Mouse (Mus musculus) megakaryocyte, embryonic 14.5 days (primary cell): Measurements from ENCODE around the gene Stard13. TPM values are rescaled to one million over a fixed set of nuclear protein-coding genes. Genes with fewer than 3 reads are reported as not detected.

Experiments
- H3K27me3 ChIP-seq: replicated peaks from 2 replicates; pipeline ENCODE3; 2012; ENCODE audit warnings: inconsistent platforms
- H3K36me3 ChIP-seq: replicated peaks from 2 replicates; pipeline ENCODE3; 2012; ENCODE audit warnings: low read length, inconsistent platforms, mixed read lengths
- H3K4me1 ChIP-seq: 2 replicates; pipeline ENCODE4 v1.6.1; 2012; ENCODE audit warnings: inconsistent platforms
- H3K4me3 ChIP-seq: replicated peaks from 2 replicates; pipeline ENCODE3; 2012; ENCODE audit warnings: moderate library complexity, mild to moderate bottlenecking, inconsistent platforms
- H3K9me3 ChIP-seq: 2 replicates; pipeline ENCODE4 v1.6.1; 2012; ENCODE audit warnings: inconsistent platforms
- FLI1 ChIP-seq: IDR thresholded peaks from 2 replicates; pipeline ENCODE4 v1.6.1; 2012; ENCODE audit warnings: low read length, inconsistent platforms, mixed read lengths
- GATA1 ChIP-seq: IDR thresholded peaks from 3 replicates; pipeline ENCODE4 v1.6.1; 2012; ENCODE audit warnings: mixed read lengths, low read length, inconsistent platforms, borderline replicate concordance
- polyA plus RNA-seq: library from polyadenylated mRNA; stranded (reverse); fragments of >175 nt; gene quantifications from 2 replicates; pipeline ENCODE4 v1.2.3, GENCODE M21; 2012; ENCODE audit warnings: low replicate concordance; ENCODE audit not compliant: insufficient read depth

The Stard13 gene
- polyA plus RNA-seq, 1 experiment: 0.04 TPM

GRCm38 (mm10) chr5:151231411-151231810 is 2.2 kb downstream of the Stard13 start:
- H3K4me3 ChIP-seq: no peak overlapping the region
- H3K36me3 ChIP-seq: no peaks in the 10 kb centered on the region
- H3K27me3 ChIP-seq: peaks cover 21% of the 10 kb centered on the region
- H3K4me1 ChIP-seq: peaks cover 8% of the 10 kb centered on the region; the same call in 1 of the 2 replicates
- peaks cover 12% of the 10 kb centered on the region for H3K9me3 ChIP-seq
- TF ChIP-seq GATA1: no peak
- no peak for TF ChIP-seq FLI1

GRCm38 (mm10) chr5:151230427-151230826 is 3.2 kb downstream of the Stard13 start:
- Histone ChIP-seq H3K4me3 (no peak overlapping the region), H3K27me3 (peaks cover 18% of the 10 kb centered on the region), H3K9me3 (peaks cover 12% of the 10 kb centered on the region), H3K36me3 (no peaks in the 10 kb centered on the region), H3K4me1 (peaks cover 8% of the 10 kb centered on the region; the same call in 1 of the 2 replicates)
- no peak for TF ChIP-seq FLI1

GRCm38 (mm10) chr5:151228367-151229005 is 5.2 kb downstream of the Stard13 start:
- Histone ChIP-seq H3K27me3 (peaks cover 9% of the 10 kb centered on the region), H3K9me3 (peaks cover 11% of the 10 kb centered on the region), H3K36me3 (no peaks in the 10 kb centered on the region), H3K4me3 (no peak overlapping the region), H3K4me1 (peaks cover 4% of the 10 kb centered on the region; the same call in 1 of the 2 replicates)
- no peak for TF ChIP-seq FLI1
- TF ChIP-seq GATA1: no peak

DNA sequence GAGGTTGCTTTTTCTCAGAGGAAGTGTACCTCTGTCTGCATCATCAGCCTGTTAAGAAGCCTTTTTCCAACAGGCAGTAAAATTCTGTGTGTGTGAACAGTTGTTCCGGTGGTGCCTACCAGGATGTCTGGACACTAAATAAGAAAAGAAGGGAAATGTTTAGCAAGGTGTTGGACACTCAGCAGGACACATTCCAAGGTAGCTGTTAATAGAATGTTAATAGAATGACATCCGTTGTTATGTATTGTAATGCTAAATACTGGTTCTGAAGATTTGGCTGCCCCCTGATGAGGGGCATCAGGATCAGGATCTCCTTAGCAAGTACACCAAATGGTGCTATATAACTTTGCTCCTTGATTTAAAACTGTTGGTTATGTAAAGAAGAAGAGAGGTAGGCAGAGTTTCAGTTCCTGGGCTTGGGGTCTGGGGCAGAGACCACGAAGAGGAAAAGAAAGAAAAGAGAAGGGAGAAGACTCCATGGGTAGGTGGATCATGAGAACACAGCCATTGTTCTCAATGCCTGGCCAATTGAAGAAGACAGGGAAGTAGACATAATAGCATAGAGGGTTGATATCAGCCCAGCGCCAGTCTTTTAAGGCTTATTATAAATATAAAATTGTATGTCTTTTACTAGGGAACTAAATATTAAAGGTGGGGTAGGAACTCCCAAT is 9.8 kb downstream of the Stard13 start:
- H3K4me3 ChIP-seq: no peak overlapping the region
- H3K27me3 ChIP-seq: no peaks in the 10 kb centered on the region
- TF ChIP-seq GATA1 (no peak), FLI1 (no peak)
- H3K4me1 ChIP-seq: no peaks in the 10 kb centered on the region
- H3K36me3 ChIP-seq: no peaks in the 10 kb centered on the region
- peaks cover 8% of the 10 kb centered on the region for H3K9me3 ChIP-seq

DNA sequence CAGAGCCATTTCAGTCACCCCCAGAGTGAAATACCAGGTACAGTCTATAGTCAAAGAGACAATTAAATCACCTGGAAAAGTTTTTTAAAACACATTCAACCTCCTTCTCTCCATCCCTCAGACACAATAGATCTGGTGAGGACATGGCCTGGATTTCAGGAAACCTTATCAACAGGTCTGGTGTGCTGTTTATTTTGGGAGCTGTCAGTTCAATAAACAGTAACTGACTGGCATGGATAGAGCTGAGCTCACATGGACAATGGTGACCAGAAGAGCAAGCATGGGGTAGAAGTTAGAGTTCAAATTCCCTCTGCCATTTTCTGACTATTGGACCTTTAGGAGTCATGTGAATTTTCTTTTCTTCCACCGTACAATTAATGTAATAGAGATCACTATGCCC is 10.8 kb downstream of the Stard13 start:
- Histone ChIP-seq H3K9me3 (peaks cover 3% of the 10 kb centered on the region; the same call in 1 of the 2 replicates), H3K27me3 (no peaks in the 10 kb centered on the region), H3K36me3 (no peaks in the 10 kb centered on the region), H3K4me3 (no peak overlapping the region), H3K4me1 (no peaks in the 10 kb centered on the region)
- TF ChIP-seq FLI1: no peak
- no peak for TF ChIP-seq GATA1

GRCm38 (mm10) chr5:151218689-151219115 is 14.9 kb downstream of the Stard13 start:
- Histone ChIP-seq H3K4me1 (no peaks in the 10 kb centered on the region), H3K9me3 (peaks cover 3% of the 10 kb centered on the region; the same call in 1 of the 2 replicates), H3K27me3 (no peaks in the 10 kb centered on the region), H3K36me3 (no peaks in the 10 kb centered on the region), H3K4me3 (no peak overlapping the region)
- TF ChIP-seq GATA1 (no peak), FLI1 (no peak)

GRCm38 (mm10) chr5:151213097-151213496 is 20.5 kb downstream of the Stard13 start:
- no peaks in the 10 kb centered on the region for H3K4me1 ChIP-seq
- no peaks in the 10 kb centered on the region for H3K27me3 ChIP-seq
- no peak overlapping the region for H3K4me3 ChIP-seq
- H3K36me3 ChIP-seq: no peaks in the 10 kb centered on the region
- no peaks in the 10 kb centered on the region for H3K9me3 ChIP-seq
- TF ChIP-seq GATA1: no peak
- TF ChIP-seq FLI1: no peak

GRCm38 (mm10) chr5:151210869-151211268 is 22.8 kb downstream of the Stard13 start:
- no peaks in the 10 kb centered on the region for H3K36me3 ChIP-seq
- no peaks in the 10 kb centered on the region for H3K4me1 ChIP-seq
- H3K4me3 ChIP-seq: no peak overlapping the region
- TF ChIP-seq GATA1 (no peak), FLI1 (no peak)
- no peaks in the 10 kb centered on the region for H3K27me3 ChIP-seq
- H3K9me3 ChIP-seq: 0 out of 2 replicates have a peak, but pooled peaks cover 4% of the 10 kb centered on the region

DNA sequence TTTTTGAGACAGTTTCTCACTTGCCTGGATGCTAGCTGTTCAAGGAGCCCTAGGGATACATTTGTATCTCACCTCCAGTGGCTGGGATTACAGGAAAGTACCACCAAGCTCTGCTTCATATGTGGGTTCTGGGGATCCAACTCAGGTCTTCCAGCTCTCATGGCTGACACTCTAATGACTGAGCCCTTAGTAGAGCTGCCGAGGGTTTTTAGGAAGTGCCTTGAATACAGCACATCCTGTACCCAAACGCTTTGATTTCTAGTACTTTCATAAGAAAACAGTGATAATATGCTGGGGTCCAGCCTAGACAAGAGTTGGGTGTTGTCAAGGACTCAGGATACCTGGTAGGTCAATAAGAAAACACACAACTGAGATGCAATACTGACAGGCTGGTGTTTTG is 23.6 kb downstream of the Stard13 start:
- Histone ChIP-seq H3K4me1 (no peaks in the 10 kb centered on the region), H3K9me3 (0 out of 2 replicates have a peak, but pooled peaks cover 4% of the 10 kb centered on the region), H3K36me3 (no peaks in the 10 kb centered on the region), H3K4me3 (no peak overlapping the region), H3K27me3 (no peaks in the 10 kb centered on the region)
- TF ChIP-seq FLI1: no peak

DNA sequence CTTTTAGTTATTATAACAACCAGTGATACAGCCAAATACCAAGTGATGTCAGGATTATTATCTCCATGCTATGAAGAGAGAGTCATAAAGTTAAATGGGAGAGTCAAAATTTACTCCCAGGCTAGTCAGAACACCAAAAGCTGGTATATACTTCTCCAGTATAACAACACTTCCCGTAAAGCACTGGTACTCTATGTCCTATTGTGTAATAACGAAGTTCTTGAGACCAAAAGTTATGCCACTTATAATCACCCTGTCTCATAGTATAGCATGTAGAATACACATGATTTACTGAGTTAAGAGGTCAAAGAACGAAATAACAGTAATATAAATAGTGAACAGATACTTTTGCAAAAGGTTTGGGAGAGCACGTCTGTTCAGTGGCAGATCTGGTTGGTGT is 28.6 kb downstream of the Stard13 start:
- no peak for TF ChIP-seq GATA1
- no peak for TF ChIP-seq FLI1
- Histone ChIP-seq H3K4me3 (no peak overlapping the region), H3K4me1 (no peaks in the 10 kb centered on the region), H3K36me3 (no peaks in the 10 kb centered on the region), H3K9me3 (peaks cover 20% of the 10 kb centered on the region), H3K27me3 (no peaks in the 10 kb centered on the region)

GRCm38 (mm10) chr5:151202925-151203324 is 30.7 kb downstream of the Stard13 start:
- Histone ChIP-seq H3K27me3 (no peaks in the 10 kb centered on the region), H3K4me1 (no peaks in the 10 kb centered on the region), H3K4me3 (no peak overlapping the region), H3K36me3 (no peaks in the 10 kb centered on the region), H3K9me3 (peaks cover 20% of the 10 kb centered on the region)
- no peak for TF ChIP-seq GATA1
- TF ChIP-seq FLI1: no peak
